Mouse (Mus musculus): Measurements from ENCODE around the gene Lmod3. TPM values are rescaled to one million over a fixed set of nuclear protein-coding genes. Genes with fewer than 3 reads are reported as not detected.

Lmod3 gene
- polyA plus RNA-seq, 1 experiment: 55.6 TPM

- TF ChIP-seq POLR2AphosphoS2 (IDR thresholded peaks at IDR 0.05; ENCODE audit: insufficient read length, low read depth): no peak
- no peak for TF ChIP-seq TCF12 (IDR thresholded peaks at IDR 0.05; ENCODE audit: insufficient read depth, poor library complexity, severe bottlenecking)
- TF ChIP-seq MYOG (IDR thresholded peaks at IDR 0.05; ENCODE audit: control insufficient read depth in 1 of 3, insufficient read depth in 1 of 3, insufficient read length in 2 of 3, low read depth in 2 of 3): peak in 1 of 3 experiments; percentile 8
- no peak for TF ChIP-seq USF1 (IDR thresholded peaks at IDR 0.05; ENCODE audit: low read depth)
- no peak for TF ChIP-seq SRF (IDR thresholded peaks at IDR 0.05; ENCODE audit: control insufficient read depth, insufficient read length, low read depth)
- no peak for TF ChIP-seq E2F4 (IDR thresholded peaks at IDR 0.05; ENCODE audit: insufficient read depth)
- TF ChIP-seq POLR2A (IDR thresholded peaks at IDR 0.05; ENCODE audit: insufficient read length, low read depth): no peak
- no peak for TF ChIP-seq MYOD1 (IDR thresholded peaks at IDR 0.05; ENCODE audit: control insufficient read depth in 1 of 3, insufficient read length in 2 of 3, low read depth in 2 of 3)
- Histone ChIP-seq H3K27me3 (ENCODE audit: control insufficient read depth, insufficient read depth, insufficient read length) (no peaks in the 10 kb centered on the region), H3K4me3 (peak overlapping the region; percentile 4), H3K4me2 (ENCODE audit: low read depth) (peak overlapping the region; percentile 79), H3K36me3 (ENCODE audit: control insufficient read depth, insufficient read depth) (peaks cover 17% of the 10 kb centered on the region), H3K79me2 (ENCODE audit: control insufficient read depth, insufficient read depth) (peaks cover 93% of the 10 kb centered on the region), H3ac (ENCODE audit: control insufficient read depth, insufficient read length) (no peak overlapping the region)
These were observed 36.3 kb downstream of the Lmod3 start for GRCm38 (mm10) chr6:97216154-97216821.

DNA sequence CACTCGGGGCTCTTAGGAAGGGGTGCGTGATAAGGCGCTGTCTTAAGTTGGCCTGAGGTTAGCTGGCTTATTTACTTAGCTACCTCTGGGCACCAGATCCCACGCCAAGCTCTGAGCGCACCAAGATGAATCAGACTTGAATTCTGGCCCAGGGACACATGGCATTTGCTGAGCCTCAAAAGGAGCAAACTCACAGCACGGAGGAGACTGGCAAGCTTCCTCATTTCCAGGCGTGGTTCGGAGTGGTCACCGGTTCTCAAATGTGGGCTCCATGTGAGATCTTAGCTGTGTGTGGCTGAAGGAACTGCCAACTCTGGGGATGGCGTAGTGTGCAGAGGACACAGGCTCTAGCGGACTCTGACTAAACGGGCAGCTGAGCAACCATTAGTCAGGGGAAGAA is 40.6 kb downstream of the Lmod3 start:
- Histone ChIP-seq H3ac (ENCODE audit: control insufficient read depth, insufficient read length) (peak overlapping the region; percentile 57), H3K27me3 (ENCODE audit: control insufficient read depth, insufficient read depth, insufficient read length) (no peaks in the 10 kb centered on the region), H3K4me2 (ENCODE audit: low read depth) (peak overlapping the region; percentile 79), H3K4me3 (peak overlapping the region; percentile 90), H3K79me2 (ENCODE audit: control insufficient read depth, insufficient read depth) (peaks cover 57% of the 10 kb centered on the region), H3K36me3 (ENCODE audit: control insufficient read depth, insufficient read depth) (peaks cover 17% of the 10 kb centered on the region)
- TF ChIP-seq SRF (IDR thresholded peaks at IDR 0.05; ENCODE audit: control insufficient read depth, insufficient read length, low read depth) (no peak), POLR2A (IDR thresholded peaks at IDR 0.05; ENCODE audit: insufficient read length, low read depth) (peak; percentile 34), REST (IDR thresholded peaks at IDR 0.05; ENCODE audit: insufficient read depth, insufficient read length) (no peak), MAX (IDR thresholded peaks at IDR 0.05; ENCODE audit: low read depth) (peak; percentile 64), POLR2AphosphoS2 (IDR thresholded peaks at IDR 0.05; ENCODE audit: insufficient read length, low read depth) (peak; percentile 74), TCF12 (IDR thresholded peaks at IDR 0.05; ENCODE audit: insufficient read depth, poor library complexity, severe bottlenecking) (no peak), MYOG (IDR thresholded peaks at IDR 0.05; ENCODE audit: control insufficient read depth in 1 of 3, insufficient read depth in 1 of 3, insufficient read length in 2 of 3, low read depth in 2 of 3) (no peak), MYOD1 (IDR thresholded peaks at IDR 0.05; ENCODE audit: control insufficient read depth in 1 of 3, insufficient read length in 2 of 3, low read depth in 2 of 3) (peak in 1 of 3 experiments; percentile 9), USF1 (IDR thresholded peaks at IDR 0.05; ENCODE audit: low read depth) (no peak), E2F4 (IDR thresholded peaks at IDR 0.05; ENCODE audit: insufficient read depth) (no peak), CEBPB (IDR thresholded peaks at IDR 0.05; ENCODE audit: insufficient read depth, poor library complexity, severe bottlenecking) (no peak)

DNA sequence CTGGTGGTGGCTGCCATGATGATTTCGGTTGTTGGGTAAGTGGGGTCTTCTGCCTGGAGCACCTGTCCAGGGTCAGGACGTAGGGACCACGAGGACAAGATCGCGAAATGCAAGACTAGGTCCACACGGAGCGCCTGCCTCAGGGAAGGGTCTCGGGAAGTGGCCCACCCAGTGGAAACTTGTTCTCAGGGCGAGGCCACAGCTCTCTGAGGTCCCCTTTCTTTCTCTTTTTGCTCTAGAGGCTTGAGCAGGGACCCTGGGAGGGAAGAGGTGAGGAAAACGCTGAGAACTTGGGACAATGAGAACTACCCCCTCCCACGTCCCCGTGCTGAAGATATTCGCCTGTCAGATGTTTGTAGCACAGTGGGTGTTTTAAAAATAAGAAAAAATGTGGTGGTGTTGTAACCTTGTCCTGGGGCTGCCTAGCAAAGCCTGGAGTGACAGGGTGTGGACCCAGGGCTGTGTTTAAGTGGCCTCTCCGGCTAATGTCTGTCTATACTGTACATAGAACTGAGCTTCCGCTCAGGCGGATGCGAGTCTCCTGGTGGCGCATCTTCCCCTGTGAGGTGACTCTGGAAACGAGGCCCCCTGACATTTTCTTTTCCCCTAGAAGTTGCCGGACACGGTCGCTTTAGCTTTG is 41.5 kb downstream of the Lmod3 start:
- TF ChIP-seq E2F4 (IDR thresholded peaks at IDR 0.05; ENCODE audit: insufficient read depth): no peak
- peak; percentile 27 for TF ChIP-seq POLR2A (IDR thresholded peaks at IDR 0.05; ENCODE audit: insufficient read length, low read depth)
- peaks cover 49% of the 10 kb centered on the region for H3K79me2 ChIP-seq (ENCODE audit: control insufficient read depth, insufficient read depth)
- H3K36me3 ChIP-seq (ENCODE audit: control insufficient read depth, insufficient read depth): peaks cover 17% of the 10 kb centered on the region
- no peaks in the 10 kb centered on the region for H3K27me3 ChIP-seq (ENCODE audit: control insufficient read depth, insufficient read depth, insufficient read length)
- H3ac ChIP-seq (ENCODE audit: control insufficient read depth, insufficient read length): peak overlapping the region; percentile 57
- H3K4me2 ChIP-seq (ENCODE audit: low read depth): peak overlapping the region; percentile 79
- H3K4me3 ChIP-seq: peak overlapping the region; percentile 90

DNA sequence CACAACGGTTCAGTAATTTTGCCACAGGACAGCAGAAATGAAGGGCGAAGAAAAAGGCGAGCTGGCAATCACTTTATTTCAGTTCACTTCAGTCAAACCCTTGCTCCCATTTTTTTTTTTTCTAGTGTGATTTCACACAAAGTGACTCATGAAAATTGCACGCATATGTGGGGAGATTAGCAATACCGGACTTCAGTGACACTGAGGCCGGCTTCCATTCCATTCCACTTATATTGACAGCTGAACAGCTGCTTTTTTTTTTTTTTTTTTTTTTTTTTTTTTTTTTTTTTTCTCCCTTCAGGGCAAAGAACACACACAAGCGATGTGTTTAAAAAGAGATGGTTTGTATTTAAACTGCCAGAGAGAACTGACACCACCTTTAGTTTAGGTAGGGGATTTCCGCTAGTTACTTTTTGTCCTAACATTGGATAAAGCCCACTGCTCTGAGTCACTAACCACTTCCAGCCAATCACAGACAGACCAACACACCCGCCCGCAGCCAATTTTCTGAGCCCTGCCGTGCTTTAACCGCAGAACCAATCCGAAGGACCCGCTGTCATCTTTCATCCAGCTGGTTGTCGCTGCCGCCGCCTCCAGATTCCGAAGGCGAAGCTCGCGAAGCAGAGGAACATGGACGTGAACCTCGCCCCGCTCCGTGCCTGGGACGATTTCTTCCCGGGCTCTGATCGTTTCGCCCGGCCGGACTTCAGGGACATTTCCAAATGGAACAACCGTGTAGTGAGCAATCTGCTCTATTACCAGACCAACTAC is 42.2 kb downstream of the Lmod3 start, which contains the start of gene Arl6ip5:
Gene Arl6ip5, plus strand, starts transcription at position 499 of the 771 bp plus-strand sequence.
- no peaks in the 10 kb centered on the region for H3K27me3 ChIP-seq (ENCODE audit: control insufficient read depth, insufficient read depth, insufficient read length)

More for the DNA sequence above, 42.2 kb downstream of the Lmod3 start, which contains the start of gene Arl6ip5:
- H3K79me2 ChIP-seq (ENCODE audit: control insufficient read depth, insufficient read depth): peaks cover 46% of the 10 kb centered on the region
- peak within 1 kb of the TSS; percentile 57 for H3ac ChIP-seq (ENCODE audit: control insufficient read depth, insufficient read length)
- H3K36me3 ChIP-seq (ENCODE audit: control insufficient read depth, insufficient read depth): peaks cover 16% of the 10 kb centered on the region
- peak within 1 kb of the TSS; percentile 79 for H3K4me2 ChIP-seq (ENCODE audit: low read depth)
- H3K4me3 ChIP-seq: peak within 1 kb of the TSS; percentile 90
- TF ChIP-seq CEBPB (IDR thresholded peaks at IDR 0.05; ENCODE audit: insufficient read depth, poor library complexity, severe bottlenecking): peak; percentile 53; the same call in 1 of the 2 replicates
- TF ChIP-seq MYOD1 (IDR thresholded peaks at IDR 0.05; ENCODE audit: control insufficient read depth in 1 of 3, insufficient read length in 2 of 3, low read depth in 2 of 3): peak; percentile 25 to 45 (median 34)
- TF ChIP-seq E2F4 (IDR thresholded peaks at IDR 0.05; ENCODE audit: insufficient read depth): peak; percentile 17
- TF ChIP-seq TCF12 (IDR thresholded peaks at IDR 0.05; ENCODE audit: insufficient read depth, poor library complexity, severe bottlenecking): peak; percentile 23
- TF ChIP-seq POLR2A (IDR thresholded peaks at IDR 0.05; ENCODE audit: insufficient read length, low read depth): peak; percentile 80
- TF ChIP-seq MAX (IDR thresholded peaks at IDR 0.05; ENCODE audit: low read depth): no peak
- no peak for TF ChIP-seq USF1 (IDR thresholded peaks at IDR 0.05; ENCODE audit: low read depth)
- TF ChIP-seq POLR2AphosphoS2 (IDR thresholded peaks at IDR 0.05; ENCODE audit: insufficient read length, low read depth): peak; percentile 74
- no peak for TF ChIP-seq TCF3 (IDR thresholded peaks at IDR 0.05; ENCODE audit: insufficient read length, low read depth)
- no peak for TF ChIP-seq SRF (IDR thresholded peaks at IDR 0.05; ENCODE audit: control insufficient read depth, insufficient read length, low read depth)
- peak in 1 of 3 experiments; percentile 79 for TF ChIP-seq MYOG (IDR thresholded peaks at IDR 0.05; ENCODE audit: control insufficient read depth in 1 of 3, insufficient read depth in 1 of 3, insufficient read length in 2 of 3, low read depth in 2 of 3)
- no peak for TF ChIP-seq REST (IDR thresholded peaks at IDR 0.05; ENCODE audit: insufficient read depth, insufficient read length)
